Mouse (Mus musculus) ES-Bruce4 (cell line): ENCODE data around the gene H2-Q1. TPM values are rescaled to one million over a fixed set of nuclear protein-coding genes. Genes with fewer than 3 reads are reported as not detected.
"Not testable (repeated sequence)": the region's sequence is repeated elsewhere in the genome, so short reads cannot be mapped to it uniquely, and the experiment has no call there.

Source experiments
- H3K27ac ChIP-seq: 2 replicates; pipeline ENCODE4 v1.5.1; 2012; ENCODE audit warnings: low read length, inconsistent platforms; ENCODE audit not compliant: insufficient read depth
- H3K27me3 ChIP-seq: 2 replicates; pipeline ENCODE4 v1.6.1; 2012; ENCODE audit warnings: mild to moderate bottlenecking, low read length, inconsistent platforms; ENCODE audit not compliant: control insufficient read depth, poor library complexity, insufficient read depth, severe bottlenecking
- H3K36me3 ChIP-seq: 2 replicates; pipeline ENCODE4 v1.6.1; 2012; ENCODE audit warnings: inconsistent platforms, mild to moderate bottlenecking, low read length, moderate library complexity; ENCODE audit not compliant: control insufficient read depth, poor library complexity, insufficient read depth, severe bottlenecking
- H3K4me1 ChIP-seq: one replicate; pipeline ENCODE4 v1.8.1; 2011; ENCODE audit warnings: low read length; ENCODE audit not compliant: control insufficient read depth, insufficient read depth
- H3K4me3 ChIP-seq: 2 replicates; pipeline ENCODE4 v1.5.1; 2011; ENCODE audit warnings: low read depth, mild to moderate bottlenecking, low read length
- H3K9ac ChIP-seq: 2 replicates; pipeline ENCODE4 v1.6.1; 2012; ENCODE audit warnings: low read depth, mild to moderate bottlenecking, inconsistent platforms; ENCODE audit not compliant: poor library complexity, severe bottlenecking
- H3K9me3 ChIP-seq: replicated peaks from 2 replicates; pipeline ENCODE4 v1.6.1; 2012; ENCODE audit warnings: mild to moderate bottlenecking, low read length, inconsistent platforms; ENCODE audit not compliant: control insufficient read depth, poor library complexity, insufficient read depth, severe bottlenecking
- CTCF ChIP-seq: IDR thresholded peaks from one replicate; pipeline ENCODE4 v1.8.1; 2011; ENCODE audit warnings: low read depth, low read length
- EP300 ChIP-seq: IDR thresholded peaks from 2 replicates; pipeline ENCODE4 v1.6.1; 2011; ENCODE audit warnings: low read depth, low read length; ENCODE audit not compliant: insufficient read depth
- POLR2A ChIP-seq: IDR thresholded peaks from one replicate; pipeline ENCODE4 v1.8.1; 2011; ENCODE audit warnings: low read length; ENCODE audit not compliant: insufficient read depth
- polyA plus RNA-seq: library from polyadenylated mRNA; stranded (reverse); fragments of >200 nt; gene quantifications from 2 replicates; pipeline ENCODE4 v1.2.4, GENCODE M21; 2011; ENCODE audit warnings: low read depth; ENCODE audit not compliant: missing spikeins, insufficient read depth, insufficient read length

The H2-Q1 gene
- polyA plus RNA-seq, 1 experiment = not detected

DNA sequence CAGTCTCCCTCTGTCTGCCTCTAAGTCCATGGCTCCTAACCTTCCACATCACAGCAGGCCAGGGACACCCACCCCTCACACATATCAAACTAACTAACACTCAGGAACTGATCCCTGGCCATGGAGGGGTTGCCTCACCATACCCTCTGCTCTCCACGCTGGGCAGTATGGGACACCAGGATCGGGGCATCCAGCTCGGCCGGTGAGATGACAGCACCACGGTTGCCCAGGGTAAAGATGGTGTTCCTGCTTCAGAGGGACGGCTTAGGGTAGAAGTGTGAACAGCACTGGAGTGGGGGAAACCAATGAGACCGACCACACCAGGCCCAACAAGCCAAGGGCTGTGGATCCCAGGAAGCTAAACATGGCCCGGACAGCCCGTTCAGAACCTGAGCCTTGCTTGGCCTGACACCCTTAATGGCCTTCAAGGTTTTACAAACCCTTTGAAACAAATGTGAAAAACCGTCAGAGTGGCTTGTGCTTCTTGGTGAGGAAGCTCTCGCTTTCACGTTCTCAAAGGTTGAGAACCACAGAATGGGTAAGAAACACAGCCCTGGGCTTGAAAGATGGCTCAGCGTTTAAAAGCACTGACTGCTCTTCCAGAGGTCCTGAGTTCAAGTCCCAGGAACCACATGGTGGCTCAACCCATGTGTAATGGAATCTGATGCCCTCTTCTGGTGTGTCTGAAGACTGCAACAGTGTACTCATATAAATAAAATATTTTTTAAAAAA lies 41.1 kb upstream of the H2-Q1 start:
- peaks cover 5% of the 10 kb centered on the region for H3K9me3 ChIP-seq
- H3K9ac ChIP-seq = no peak overlapping the region
- no peak overlapping the region for H3K4me3 ChIP-seq
- H3K27me3 ChIP-seq = no peaks in the 10 kb centered on the region
- no peak overlapping the region for H3K27ac ChIP-seq
- no peak for TF ChIP-seq POLR2A
- TF ChIP-seq EP300 = no peak
- H3K4me1 ChIP-seq = peaks cover 1% of the 10 kb centered on the region
- H3K36me3 ChIP-seq = no peaks in the 10 kb centered on the region

DNA sequence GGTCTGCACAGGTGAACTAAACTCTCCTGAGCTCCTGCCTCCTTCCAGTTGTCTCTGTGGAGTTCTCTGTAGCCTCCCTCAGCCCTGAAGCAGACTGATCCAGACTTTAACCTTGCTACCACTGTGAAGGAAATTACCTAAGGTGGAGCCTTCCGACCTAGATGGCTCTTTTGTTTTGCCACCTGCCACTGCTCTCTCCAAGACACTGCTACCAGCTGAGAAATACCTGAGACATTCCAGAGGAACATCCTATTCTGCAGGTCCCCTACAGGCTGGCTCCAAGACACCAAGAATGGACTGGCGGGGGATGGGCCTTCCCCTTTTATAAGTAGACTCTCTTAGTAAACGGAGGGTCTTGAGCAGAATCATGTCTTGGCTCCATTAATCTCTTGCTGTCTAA lies 39.9 kb upstream of the H2-Q1 start:
- no peaks in the 10 kb centered on the region for H3K36me3 ChIP-seq
- no peak overlapping the region for H3K27ac ChIP-seq
- H3K9me3 ChIP-seq = peaks cover 5% of the 10 kb centered on the region
- TF ChIP-seq POLR2A = no peak
- no peak for TF ChIP-seq EP300
- TF ChIP-seq CTCF = no peak
- peaks cover 1% of the 10 kb centered on the region for H3K4me1 ChIP-seq
- H3K9ac ChIP-seq = no peak overlapping the region
- no peaks in the 10 kb centered on the region for H3K27me3 ChIP-seq
- H3K4me3 ChIP-seq = no peak overlapping the region

DNA sequence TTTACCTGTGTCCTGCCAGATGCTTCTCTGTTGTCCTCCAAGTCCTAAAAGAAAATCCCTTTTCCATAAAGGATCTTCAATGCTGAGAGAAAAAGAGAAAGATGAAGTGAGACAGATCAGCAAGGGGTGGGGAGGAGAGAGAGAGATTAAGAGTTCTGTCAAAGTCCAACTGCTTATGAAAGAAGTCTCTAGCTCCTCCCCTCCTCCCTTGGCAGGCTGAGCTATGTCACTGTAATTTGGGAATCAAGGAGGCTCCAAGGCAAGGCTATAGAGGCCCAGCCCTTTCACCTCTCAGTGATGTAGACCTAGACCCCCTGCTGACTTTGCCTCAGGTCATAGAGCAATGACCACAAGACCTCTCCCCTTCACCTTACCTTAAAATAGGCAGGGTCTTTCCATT lies 34.8 kb upstream of the H2-Q1 start:
- no peak overlapping the region for H3K9ac ChIP-seq
- TF ChIP-seq CTCF = no peak
- no peak for TF ChIP-seq EP300
- no peak for TF ChIP-seq POLR2A
- peaks cover 5% of the 10 kb centered on the region for H3K9me3 ChIP-seq
- H3K27me3 ChIP-seq = no peaks in the 10 kb centered on the region
- no peaks in the 10 kb centered on the region for H3K36me3 ChIP-seq
- no peaks in the 10 kb centered on the region for H3K4me1 ChIP-seq
- H3K4me3 ChIP-seq = no peak overlapping the region
- no peak overlapping the region for H3K27ac ChIP-seq

DNA sequence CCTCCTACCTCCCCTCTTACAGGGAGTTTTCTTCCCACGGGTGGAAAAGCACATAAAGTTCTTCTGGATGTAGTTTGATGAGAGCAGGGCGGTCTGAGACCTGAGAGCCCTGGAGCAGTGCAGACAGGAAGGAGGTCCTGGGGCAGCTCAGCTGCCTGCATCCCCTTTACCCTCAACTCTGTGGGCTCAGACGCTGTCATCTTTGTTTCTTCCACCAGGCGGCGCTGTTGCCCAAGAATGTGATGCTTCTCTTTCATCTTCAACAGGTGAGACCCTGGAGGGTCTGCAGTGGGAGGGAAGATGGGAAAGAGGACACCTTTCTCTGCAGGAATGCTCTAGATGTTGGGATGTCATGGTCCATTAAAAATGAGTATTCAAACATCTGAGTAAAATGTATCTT lies 24.4 kb upstream of the H2-Q1 start:
- H3K27ac ChIP-seq, H3K4me1 ChIP-seq, H3K36me3 ChIP-seq, H3K27me3 ChIP-seq, H3K9ac ChIP-seq, H3K9me3 ChIP-seq: not testable (repeated sequence)
- TF ChIP-seq CTCF = peak; percentile 70
- H3K4me3 ChIP-seq = 0 out of 2 replicates have a peak overlapping the region, but pooled peaks have one; percentile 9

DNA sequence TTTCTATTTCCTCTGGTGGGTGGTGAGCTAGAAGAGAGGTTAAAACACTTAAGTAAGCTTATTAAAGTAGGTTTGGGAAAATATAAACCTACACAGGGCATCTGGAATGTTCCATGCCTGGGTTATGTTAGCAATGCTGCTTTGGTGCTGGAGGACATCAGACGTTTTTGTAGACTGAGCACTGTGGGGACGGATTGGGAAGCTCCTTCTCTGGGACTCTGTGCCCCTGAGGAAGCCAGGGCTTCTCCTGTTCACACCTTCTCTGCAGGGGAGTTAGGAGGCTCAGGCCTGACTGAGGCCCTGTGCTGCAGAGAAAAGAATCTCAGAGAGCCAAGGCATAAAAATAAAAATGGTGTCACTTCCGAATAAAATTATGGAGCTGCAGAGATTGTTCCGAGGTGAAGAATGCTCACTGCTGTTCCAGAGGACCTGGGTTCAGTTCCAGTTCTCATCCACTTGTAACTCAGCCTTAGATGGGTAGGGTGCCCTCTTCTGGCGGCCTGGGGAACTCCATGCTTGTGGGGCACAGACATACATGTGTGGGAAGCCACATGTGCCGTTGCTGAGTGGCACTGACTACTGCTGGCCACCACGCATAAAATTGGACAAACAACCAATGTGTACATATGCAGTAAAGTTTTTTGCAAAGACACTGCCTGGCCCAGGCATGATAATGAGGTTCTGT lies 19.8 kb upstream of the H2-Q1 start:
- not testable (repeated sequence) for H3K27me3 ChIP-seq, H3K36me3 ChIP-seq, H3K9me3 ChIP-seq, H3K4me1 ChIP-seq, H3K27ac ChIP-seq, H3K4me3 ChIP-seq, H3K9ac ChIP-seq
- peak; percentile 7 for TF ChIP-seq CTCF

DNA sequence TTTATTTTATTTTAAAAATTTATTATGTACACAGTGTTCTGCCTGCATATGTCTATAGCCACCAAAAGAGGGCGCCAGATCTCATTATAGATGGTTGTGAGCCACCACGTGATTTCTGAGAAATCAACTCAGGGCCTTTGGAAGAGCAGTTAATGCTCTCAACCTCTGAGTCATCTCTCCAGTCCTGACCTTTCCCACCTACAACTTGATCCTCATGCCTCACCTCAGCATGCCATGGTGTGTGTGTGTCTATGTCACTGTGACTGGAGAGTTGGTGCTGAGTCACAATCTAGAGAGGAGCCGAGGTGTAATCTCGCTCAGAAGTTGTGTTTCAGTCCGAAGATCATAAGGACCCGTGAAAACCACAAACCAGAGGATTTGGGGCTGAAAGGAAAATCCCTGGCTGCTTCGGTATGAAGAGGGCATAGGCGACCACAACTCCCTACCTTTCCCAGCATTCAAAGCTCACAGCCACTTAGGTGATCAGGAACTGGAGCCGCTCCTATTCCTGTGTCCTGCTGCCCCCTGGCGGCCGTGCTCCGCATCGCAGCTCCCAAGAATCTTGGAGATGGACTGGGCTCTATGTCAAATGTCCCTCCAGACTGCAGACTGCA lies 18.5 kb upstream of the H2-Q1 start:
- Histone ChIP-seq H3K9ac (no peak overlapping the region), H3K36me3 (no peaks in the 10 kb centered on the region), H3K9me3 (no peaks in the 10 kb centered on the region), H3K27me3 (no peaks in the 10 kb centered on the region), H3K27ac (no peak overlapping the region), H3K4me3 (peak overlapping the region; percentile 35), H3K4me1 (no peaks in the 10 kb centered on the region)
- peak; percentile 96 for TF ChIP-seq CTCF
- TF ChIP-seq POLR2A = no peak
